Mouse (Mus musculus): Measurements from ENCODE around the gene Slc9a8. TPM values are rescaled to one million over a fixed set of nuclear protein-coding genes. Genes with fewer than 3 reads are reported as not detected.

The Slc9a8 gene
- polyA plus RNA-seq, 1 experiment, result 41.7 TPM

- TF ChIP-seq CTCF (IDR thresholded peaks at IDR 0.05; ENCODE audit: insufficient read depth, low read length) (no peak), POLR2A (IDR thresholded peaks at IDR 0.05; ENCODE audit: borderline replicate concordance, extremely low read depth, low read depth, low read length) (no peak)
- no peak overlapping the region for H3K4me3 ChIP-seq (replicated peaks; ENCODE audit: extremely low read depth, low read depth, low read length)
- 83% methylated on average over 5 of the region's 5 CpGs for WGBS
- no peaks in the 10 kb centered on the region for H3K4me1 ChIP-seq (ENCODE audit: control insufficient read depth, insufficient read depth, low read length)
- DNase-seq, result no peak
Measured at GRCm38 (mm10) chr2:167456361-167457020, 35.0 kb downstream of the Slc9a8 start.

- DNase-seq, result no peak
Measured at GRCm38 (mm10) chr2:167457213-167457612, 35.7 kb downstream of the Slc9a8 start.

GRCm38 (mm10) chr2:167458548-167458947 is 37.0 kb downstream of the Slc9a8 start:
- no peak for DNase-seq
- no peaks in the 10 kb centered on the region for H3K4me1 ChIP-seq (ENCODE audit: control insufficient read depth, insufficient read depth, low read length)
- 90% methylated on average over 3 of the region's 3 CpGs for WGBS
- TF ChIP-seq CTCF (IDR thresholded peaks at IDR 0.05; ENCODE audit: insufficient read depth, low read length) (no peak), POLR2A (IDR thresholded peaks at IDR 0.05; ENCODE audit: borderline replicate concordance, extremely low read depth, low read depth, low read length) (no peak)
- H3K4me3 ChIP-seq (replicated peaks; ENCODE audit: extremely low read depth, low read depth, low read length), result no peak overlapping the region

More at GRCm38 (mm10) chr2:167457213-167457612, 35.7 kb downstream of the Slc9a8 start:
- Histone ChIP-seq H3K4me3 (replicated peaks; ENCODE audit: extremely low read depth, low read depth, low read length) (no peak overlapping the region), H3K4me1 (ENCODE audit: control insufficient read depth, insufficient read depth, low read length) (no peaks in the 10 kb centered on the region)
- TF ChIP-seq CTCF (IDR thresholded peaks at IDR 0.05; ENCODE audit: insufficient read depth, low read length), result no peak
- no peak for TF ChIP-seq POLR2A (IDR thresholded peaks at IDR 0.05; ENCODE audit: borderline replicate concordance, extremely low read depth, low read depth, low read length)
- 79% methylated on average over 9 of the region's 9 CpGs for WGBS

DNA sequence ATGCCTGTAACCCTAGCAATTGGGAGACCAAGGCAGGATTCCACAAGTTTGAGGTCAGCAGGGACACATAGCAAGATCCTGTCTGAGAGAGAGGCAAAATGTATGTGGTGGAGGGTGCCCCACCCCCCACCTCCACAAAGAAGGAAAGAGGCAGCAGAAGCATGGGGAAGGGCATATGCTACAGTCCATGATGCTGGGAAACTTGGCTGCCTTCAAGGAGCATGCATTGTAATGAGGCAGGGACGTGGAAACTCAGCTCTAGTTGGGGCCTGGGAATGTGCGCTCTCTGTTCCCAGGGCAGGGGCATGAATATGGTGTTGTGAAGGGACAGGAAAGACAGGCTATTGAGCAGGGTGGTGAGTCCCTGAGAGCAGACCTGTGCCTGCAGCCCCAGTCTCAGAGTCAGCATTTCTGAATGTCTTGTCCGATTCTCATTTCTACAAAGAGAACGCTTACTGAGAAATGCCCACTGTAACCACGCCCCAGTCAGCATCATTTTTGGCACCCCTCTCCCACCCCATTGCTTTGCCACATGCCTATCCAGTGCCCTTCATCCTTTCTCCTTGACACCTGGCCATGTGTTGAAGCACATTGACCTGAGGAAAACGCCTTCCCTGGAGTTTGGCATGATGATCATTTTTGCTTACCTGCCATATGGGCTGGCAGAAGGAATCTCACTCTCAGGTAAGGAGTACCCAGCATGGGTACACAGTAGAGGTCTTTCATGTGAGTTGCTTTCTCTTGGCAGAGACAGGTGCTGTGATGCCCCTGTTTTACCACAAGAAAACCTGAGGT is 37.8 kb downstream of the Slc9a8 start:
- no peak overlapping the region for H3K4me3 ChIP-seq (replicated peaks; ENCODE audit: extremely low read depth, low read depth, low read length)
- H3K4me1 ChIP-seq (ENCODE audit: control insufficient read depth, insufficient read depth, low read length), result no peaks in the 10 kb centered on the region
- 95% methylated on average over 6 of the region's 6 CpGs for WGBS
- no peak for DNase-seq
- TF ChIP-seq CTCF (IDR thresholded peaks at IDR 0.05; ENCODE audit: insufficient read depth, low read length), result no peak
- no peak for TF ChIP-seq POLR2A (IDR thresholded peaks at IDR 0.05; ENCODE audit: borderline replicate concordance, extremely low read depth, low read depth, low read length)

GRCm38 (mm10) chr2:167462954-167463353 is 41.4 kb downstream of the Slc9a8 start:
- peak; percentile 63 for DNase-seq
- Histone ChIP-seq H3K4me1 (ENCODE audit: control insufficient read depth, insufficient read depth, low read length) (no peaks in the 10 kb centered on the region), H3K4me3 (replicated peaks; ENCODE audit: extremely low read depth, low read depth, low read length) (no peak overlapping the region)
- 49% methylated on average over 6 of the region's 6 CpGs for WGBS
- TF ChIP-seq CTCF (IDR thresholded peaks at IDR 0.05; ENCODE audit: insufficient read depth, low read length) (peak; percentile 89), POLR2A (IDR thresholded peaks at IDR 0.05; ENCODE audit: borderline replicate concordance, extremely low read depth, low read depth, low read length) (no peak)

GRCm38 (mm10) chr2:167463802-167464201 is 42.3 kb downstream of the Slc9a8 start:
- no peak overlapping the region for H3K4me3 ChIP-seq (replicated peaks; ENCODE audit: extremely low read depth, low read depth, low read length)
- no peaks in the 10 kb centered on the region for H3K4me1 ChIP-seq (ENCODE audit: control insufficient read depth, insufficient read depth, low read length)
- DNase-seq, result no peak
- no peak for TF ChIP-seq CTCF (IDR thresholded peaks at IDR 0.05; ENCODE audit: insufficient read depth, low read length)
- 96% methylated on average over 5 of the region's 5 CpGs for WGBS

DNA sequence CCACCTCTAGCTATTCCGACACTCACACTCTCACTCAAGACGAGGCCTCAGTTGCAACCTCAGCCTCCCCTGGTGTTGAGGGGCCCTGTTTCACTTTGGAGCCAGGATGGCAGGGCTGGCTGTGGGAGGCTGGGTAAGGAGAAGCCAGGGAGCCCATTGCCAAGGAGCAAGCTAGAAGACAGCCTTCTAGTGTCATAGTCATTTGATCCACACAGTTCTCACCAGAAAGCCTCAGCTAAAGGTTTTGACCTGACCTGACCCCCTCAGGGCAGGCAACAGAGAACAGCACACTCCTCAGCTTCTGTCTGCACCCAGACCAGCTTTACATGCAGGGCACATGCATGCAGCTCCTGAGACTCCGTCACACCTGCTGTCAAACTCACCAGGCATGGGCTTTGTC is 44.4 kb downstream of the Slc9a8 start:
- no peaks in the 10 kb centered on the region for H3K4me1 ChIP-seq (ENCODE audit: control insufficient read depth, insufficient read depth, low read length)
- no peak for DNase-seq
- WGBS, result 93% methylated on average over 3 of the region's 3 CpGs
- TF ChIP-seq CTCF (IDR thresholded peaks at IDR 0.05; ENCODE audit: insufficient read depth, low read length) (no peak), POLR2A (IDR thresholded peaks at IDR 0.05; ENCODE audit: borderline replicate concordance, extremely low read depth, low read depth, low read length) (no peak)
- no peak overlapping the region for H3K4me3 ChIP-seq (replicated peaks; ENCODE audit: extremely low read depth, low read depth, low read length)

- no peak for DNase-seq
- WGBS, result 68% methylated on average over 5 of the region's 5 CpGs
- Histone ChIP-seq H3K4me3 (replicated peaks; ENCODE audit: extremely low read depth, low read depth, low read length) (no peak overlapping the region), H3K4me1 (ENCODE audit: control insufficient read depth, insufficient read depth, low read length) (no peaks in the 10 kb centered on the region)
- TF ChIP-seq CTCF (IDR thresholded peaks at IDR 0.05; ENCODE audit: insufficient read depth, low read length) (no peak), POLR2A (IDR thresholded peaks at IDR 0.05; ENCODE audit: borderline replicate concordance, extremely low read depth, low read depth, low read length) (no peak)
Measured at GRCm38 (mm10) chr2:167467214-167467613, 45.7 kb downstream of the Slc9a8 start.

- TF ChIP-seq POLR2A (IDR thresholded peaks at IDR 0.05; ENCODE audit: borderline replicate concordance, extremely low read depth, low read depth, low read length), result no peak
- TF ChIP-seq CTCF (IDR thresholded peaks at IDR 0.05; ENCODE audit: insufficient read depth, low read length), result 0 out of 2 replicates have a peak, but pooled peaks have one; percentile 3
- no peak for DNase-seq
- Histone ChIP-seq H3K4me1 (ENCODE audit: control insufficient read depth, insufficient read depth, low read length) (no peaks in the 10 kb centered on the region), H3K4me3 (replicated peaks; ENCODE audit: extremely low read depth, low read depth, low read length) (no peak overlapping the region)
- WGBS, result 83% methylated on average over 6 of the region's 6 CpGs
Measured at GRCm38 (mm10) chr2:167468444-167468843, 46.9 kb downstream of the Slc9a8 start.

DNA sequence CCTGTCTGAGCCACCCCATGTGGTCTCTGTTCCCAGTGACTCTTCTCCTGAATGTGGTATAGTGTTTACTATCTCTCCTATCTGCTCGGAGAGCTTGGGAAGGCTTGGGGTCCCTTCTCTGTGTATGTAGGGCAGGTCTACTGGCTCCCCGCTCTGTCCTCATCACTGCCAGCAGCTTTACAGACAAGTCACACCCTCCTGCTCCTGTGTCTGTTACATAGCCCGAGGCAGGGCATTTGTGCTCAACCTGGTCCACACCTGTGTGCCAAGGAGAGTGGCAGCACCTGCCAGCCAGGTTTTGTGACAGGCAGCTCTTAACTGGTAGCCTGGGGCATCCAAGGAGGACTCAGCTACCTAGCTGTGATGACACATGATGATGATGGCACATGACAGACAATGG is 49.1 kb downstream of the Slc9a8 start:
- Histone ChIP-seq H3K4me3 (replicated peaks; ENCODE audit: extremely low read depth, low read depth, low read length) (no peak overlapping the region), H3K4me1 (ENCODE audit: control insufficient read depth, insufficient read depth, low read length) (no peaks in the 10 kb centered on the region)
- 90% methylated on average over 3 of the region's 3 CpGs for WGBS
- TF ChIP-seq CTCF (IDR thresholded peaks at IDR 0.05; ENCODE audit: insufficient read depth, low read length), result no peak
- no peak for TF ChIP-seq POLR2A (IDR thresholded peaks at IDR 0.05; ENCODE audit: borderline replicate concordance, extremely low read depth, low read depth, low read length)
- no peak for DNase-seq

All from lung, adult 2 months (tissue).